Mouse (Mus musculus): ENCODE results near the gene Olfr937. TPM values are rescaled to one million over a fixed set of nuclear protein-coding genes. Genes with fewer than 3 reads are reported as not detected.

Gene Olfr937
- total RNA-seq (2021) = not detected
- long read RNA-seq, experiment 1 = 0 reads
- long read RNA-seq, experiment 2 = 0 reads

DNA sequence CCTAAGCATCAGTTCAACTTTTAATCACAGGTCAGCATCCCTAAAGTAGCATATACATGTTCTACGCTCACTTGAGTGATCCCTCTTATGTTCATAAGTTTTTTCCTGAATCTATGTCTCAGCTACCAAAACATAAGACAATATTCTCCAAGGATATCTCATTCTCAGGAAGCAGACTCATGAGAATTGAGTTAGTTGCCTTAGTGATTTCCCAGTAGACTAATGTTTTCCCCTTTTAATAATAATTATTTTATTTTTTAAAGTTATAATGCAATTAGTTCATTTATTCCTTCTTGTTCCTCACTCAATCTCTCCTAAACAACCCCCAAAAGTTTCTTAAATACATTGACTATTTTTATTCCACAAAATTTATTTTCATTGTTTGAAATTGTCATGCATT lies at the start of gene Olfr937:
TSS of gene Olfr937 (minus strand) at position 101 of the 400 bp plus-strand sequence.
- DNase-seq = no peak
- intact Hi-C loops (cut with DNase I; ENCODE audit: low total_unique reads) = no loop called here

GRCm38 (mm10) chr9:39078787-39079186 lies 14.0 kb upstream of the Olfr937 start, which contains the start of gene Olfr938:
TSS of gene Olfr938 (minus strand) at chr9:39078887.
- no peak for DNase-seq
- intact Hi-C loops (cut with DNase I; ENCODE audit: low total_unique reads) = no loop called here

GRCm38 (mm10) chr9:39023277-39023676 lies 41.5 kb downstream of the Olfr937 start, which contains the start of gene Olfr146:
TSS of gene Olfr146 (minus strand) at chr9:39023377.
- intact Hi-C loops (cut with DNase I; ENCODE audit: low total_unique reads) = no loop called here
- DNase-seq = no peak

Small RNA genes within 50 kb of the gene (microRNA-seq; reads per million reads assigned to microRNA genes)
- gene Gm25032 = 0 reads per million in 2 experiments
- gene Gm25529 = 0 reads per million in 2 experiments

Other genes with a start within 250 kb of the Olfr937 start
- gene Olfr923, start 238.4 kb downstream of the Olfr937 start, total RNA-seq (2021) = not detected
- not detected for gene Olfr924, start 220.5 kb downstream of the Olfr937 start, total RNA-seq (2021)
- gene Olfr26, start 209.9 kb downstream of the Olfr937 start, total RNA-seq (2021) = not detected
- not detected for gene Olfr926, start 187.8 kb downstream of the Olfr937 start, total RNA-seq (2021)
- not detected for gene Olfr930, start 135.1 kb downstream of the Olfr937 start, total RNA-seq (2021)
- gene Olfr933, start 92.6 kb downstream of the Olfr937 start, total RNA-seq (2021) = not detected
- not detected for gene Olfr934, start 76.6 kb downstream of the Olfr937 start, total RNA-seq (2021)
- gene Olfr935, start 65.3 kb downstream of the Olfr937 start, total RNA-seq (2021) = not detected
- gene Olfr146, start 41.6 kb downstream of the Olfr937 start, total RNA-seq (2021) = not detected
- not detected for gene Olfr938, start 13.9 kb upstream of the Olfr937 start, total RNA-seq (2021)
- gene Olfr27, start 63.2 kb upstream of the Olfr937 start, total RNA-seq (2021) = not detected
- gene Olfr943, start 101.4 kb upstream of the Olfr937 start, total RNA-seq (2021) = not detected
- gene Olfr944, start 137.0 kb upstream of the Olfr937 start, total RNA-seq (2021) = not detected
- gene Olfr1537, start 185.0 kb upstream of the Olfr937 start, total RNA-seq (2021) = not detected
- not detected for gene Olfr945, start 211.9 kb upstream of the Olfr937 start, total RNA-seq (2021)